Mouse (Mus musculus): ENCODE measurements around the gene Cd5. TPM values are rescaled to one million over a fixed set of nuclear protein-coding genes. Genes with fewer than 3 reads are reported as not detected.

The Cd5 gene
- 0.87 TPM for polyA plus RNA-seq (2014; fragmentation: Illumina TruSeq; extraction: RNeasy Lipid Tissue Mini Kit (QIAGEN cat#74804); ENCODE audit: low read depth, low replicate concordance)

DNA sequence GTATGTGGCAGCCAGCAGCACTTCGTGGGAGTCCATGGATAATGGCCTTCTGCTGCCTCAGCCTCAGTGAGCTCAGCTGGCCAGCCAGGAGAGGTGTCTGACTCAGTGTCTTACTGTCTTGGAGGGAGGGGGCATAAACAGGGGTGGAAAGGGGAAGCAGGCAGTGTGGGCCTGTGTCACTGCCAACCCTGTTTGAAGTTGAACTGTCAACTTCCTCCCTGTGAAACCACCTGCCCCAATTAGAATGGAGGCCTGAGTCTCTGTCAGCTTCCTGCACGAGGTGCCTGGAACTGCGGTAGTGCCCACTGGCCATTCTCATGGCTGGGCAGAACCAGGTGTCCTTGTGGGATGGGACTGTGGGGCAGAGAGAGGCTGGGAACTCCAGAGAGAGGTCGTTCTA lies at the start of gene Cd5:
Cd5 (minus strand) TSS at position 192 of the 400 bp plus-strand sequence.

DNA sequence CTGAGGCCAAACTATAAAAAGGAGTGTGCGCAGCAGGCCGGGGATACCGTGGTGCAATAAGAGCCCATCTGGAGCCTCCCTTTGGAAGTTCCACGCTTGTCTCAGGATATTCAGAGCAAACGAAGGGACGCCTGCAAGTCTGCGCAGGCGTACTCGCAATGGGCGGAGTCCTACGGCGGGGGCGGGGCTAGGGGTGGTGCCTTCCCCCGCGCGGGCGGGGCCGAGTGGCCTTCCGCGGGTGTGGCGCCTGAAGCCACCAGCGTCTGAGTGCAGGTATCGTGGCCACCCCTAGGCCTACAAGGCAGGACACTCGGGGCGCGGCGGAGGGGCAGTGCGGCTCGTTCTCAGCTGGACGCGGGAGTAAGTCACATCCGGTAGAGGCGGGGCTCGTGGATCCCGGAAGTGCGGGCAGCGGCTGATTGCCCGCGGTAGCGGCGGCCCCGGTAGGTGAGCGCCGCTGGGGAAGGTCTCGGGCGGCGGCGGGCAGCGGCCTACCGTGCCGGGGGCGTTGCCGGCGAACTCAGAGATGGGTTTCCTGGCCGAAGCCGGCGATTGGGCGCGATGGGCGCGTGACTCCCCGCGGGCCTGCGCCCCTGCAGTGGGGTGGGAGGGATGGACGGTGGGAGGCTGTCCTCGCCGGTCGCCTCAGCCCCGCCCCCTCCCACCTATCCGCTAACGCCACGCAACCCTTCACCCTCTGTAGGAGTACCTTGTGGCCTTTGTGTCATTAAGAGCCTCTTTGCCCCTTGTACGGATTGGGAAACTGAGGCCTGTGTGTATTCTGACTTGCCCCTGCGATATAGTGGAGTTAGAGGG lies 50.1 kb downstream of the Cd5 start, which contains the start of gene Vps37c:
Vps37c (plus strand) TSS at position 199 of the 816 bp plus-strand sequence.

DNA sequence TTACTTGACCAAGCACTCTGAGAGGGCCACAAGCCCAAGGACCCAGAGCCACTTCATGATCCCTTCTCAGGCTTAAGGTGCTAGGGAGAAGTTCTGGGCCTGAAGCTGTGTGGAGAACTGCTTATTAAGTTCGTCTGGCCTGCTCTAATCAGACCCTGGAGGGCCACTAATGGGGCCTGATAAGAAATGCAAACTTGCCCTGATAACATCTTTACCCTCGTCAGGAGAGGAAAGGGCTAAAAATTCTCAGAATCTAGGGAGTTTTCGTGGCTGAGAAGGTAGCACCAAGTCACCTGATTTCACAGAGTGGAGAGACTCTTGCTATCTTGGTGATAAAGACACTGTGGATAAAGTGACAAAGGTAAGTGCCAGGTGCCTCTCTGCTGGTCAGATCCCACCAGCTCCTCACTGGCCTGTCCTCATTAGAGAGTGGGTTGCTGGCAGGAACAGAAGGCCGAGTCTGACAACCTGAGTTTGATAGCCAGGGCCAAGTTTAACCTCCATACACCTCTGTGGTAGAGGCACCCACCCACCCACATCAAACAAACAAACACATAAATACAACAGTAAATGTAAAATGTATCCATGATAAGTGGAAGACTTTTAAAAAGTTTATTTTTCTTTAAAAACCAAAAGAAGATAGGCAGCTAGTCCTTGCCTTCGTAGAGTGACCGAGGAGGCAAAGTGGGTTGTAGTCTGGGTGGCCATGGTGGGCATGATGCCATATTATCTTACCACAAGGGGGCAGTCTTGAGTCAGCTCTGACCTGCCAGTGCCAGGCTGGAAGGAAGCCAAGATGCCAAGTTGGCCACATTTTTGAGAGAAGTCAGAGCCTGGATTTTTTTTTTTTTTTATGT lies 60.7 kb downstream of the Cd5 start, which contains the start of gene Pga5:
Pga5 (minus strand) TSS at position 157 of the 857 bp plus-strand sequence.

Other genes with a start within 250 kb of the Cd5 start
- 54.1 TPM for gene Cpsf7, start 213.7 kb downstream of the Cd5 start, polyA plus RNA-seq (2014; fragmentation: Illumina TruSeq; extraction: RNeasy Lipid Tissue Mini Kit (QIAGEN cat#74804); ENCODE audit: low read depth, low replicate concordance)
- 47.1 TPM for gene Sdhaf2, start 212.9 kb downstream of the Cd5 start, polyA plus RNA-seq (2014; fragmentation: Illumina TruSeq; extraction: RNeasy Lipid Tissue Mini Kit (QIAGEN cat#74804); ENCODE audit: low read depth, low replicate concordance)
- gene Tmem216, start 182.8 kb downstream of the Cd5 start, polyA plus RNA-seq (2014; fragmentation: Illumina TruSeq; extraction: RNeasy Lipid Tissue Mini Kit (QIAGEN cat#74804); ENCODE audit: low read depth, low replicate concordance) = 32.2 TPM
- 19.0 TPM for gene Cyb561a3, start 161.8 kb downstream of the Cd5 start, polyA plus RNA-seq (2014; fragmentation: Illumina TruSeq; extraction: RNeasy Lipid Tissue Mini Kit (QIAGEN cat#74804); ENCODE audit: low read depth, low replicate concordance)
- 9.8 TPM for gene Tmem138, start 161.6 kb downstream of the Cd5 start, polyA plus RNA-seq (2014; fragmentation: Illumina TruSeq; extraction: RNeasy Lipid Tissue Mini Kit (QIAGEN cat#74804); ENCODE audit: low read depth, low replicate concordance)
- 176 TPM for gene Ddb1, start 133.7 kb downstream of the Cd5 start, polyA plus RNA-seq (2014; fragmentation: Illumina TruSeq; extraction: RNeasy Lipid Tissue Mini Kit (QIAGEN cat#74804); ENCODE audit: low read depth, low replicate concordance)
- gene Tkfc, start 133.3 kb downstream of the Cd5 start, polyA plus RNA-seq (2014; fragmentation: Illumina TruSeq; extraction: RNeasy Lipid Tissue Mini Kit (QIAGEN cat#74804); ENCODE audit: low read depth, low replicate concordance) = 17.4 TPM
- gene Vwce, start 104.8 kb downstream of the Cd5 start, polyA plus RNA-seq (2014; fragmentation: Illumina TruSeq; extraction: RNeasy Lipid Tissue Mini Kit (QIAGEN cat#74804); ENCODE audit: low read depth, low replicate concordance) = 0.17 TPM
- not detected for gene Pga5, start 60.9 kb downstream of the Cd5 start, polyA plus RNA-seq (2014; fragmentation: Illumina TruSeq; extraction: RNeasy Lipid Tissue Mini Kit (QIAGEN cat#74804); ENCODE audit: low read depth, low replicate concordance)
- 24.5 TPM for gene Vps37c, start 50.3 kb downstream of the Cd5 start, polyA plus RNA-seq (2014; fragmentation: Illumina TruSeq; extraction: RNeasy Lipid Tissue Mini Kit (QIAGEN cat#74804); ENCODE audit: low read depth, low replicate concordance)
- gene Cd6, start 91.1 kb upstream of the Cd5 start, polyA plus RNA-seq (2014; fragmentation: Illumina TruSeq; extraction: RNeasy Lipid Tissue Mini Kit (QIAGEN cat#74804); ENCODE audit: low read depth, low replicate concordance) = 0.94 TPM
- 3.3 TPM for gene Slc15a3, start 100.7 kb upstream of the Cd5 start, polyA plus RNA-seq (2014; fragmentation: Illumina TruSeq; extraction: RNeasy Lipid Tissue Mini Kit (QIAGEN cat#74804); ENCODE audit: low read depth, low replicate concordance)
- 7.4 TPM for gene Tmem132a, start 130.9 kb upstream of the Cd5 start, polyA plus RNA-seq (2014; fragmentation: Illumina TruSeq; extraction: RNeasy Lipid Tissue Mini Kit (QIAGEN cat#74804); ENCODE audit: low read depth, low replicate concordance)
- gene Tmem109, start 143.0 kb upstream of the Cd5 start, polyA plus RNA-seq (2014; fragmentation: Illumina TruSeq; extraction: RNeasy Lipid Tissue Mini Kit (QIAGEN cat#74804); ENCODE audit: low read depth, low replicate concordance) = 79.0 TPM
- 94.9 TPM for gene Prpf19, start 156.2 kb upstream of the Cd5 start, polyA plus RNA-seq (2014; fragmentation: Illumina TruSeq; extraction: RNeasy Lipid Tissue Mini Kit (QIAGEN cat#74804); ENCODE audit: low read depth, low replicate concordance)
- not detected for gene Zp1, start 181.6 kb upstream of the Cd5 start, polyA plus RNA-seq (2014; fragmentation: Illumina TruSeq; extraction: RNeasy Lipid Tissue Mini Kit (QIAGEN cat#74804); ENCODE audit: low read depth, low replicate concordance)
- gene Ptgdr2, start 198.2 kb upstream of the Cd5 start, polyA plus RNA-seq (2014; fragmentation: Illumina TruSeq; extraction: RNeasy Lipid Tissue Mini Kit (QIAGEN cat#74804); ENCODE audit: low read depth, low replicate concordance) = not detected
- gene Ccdc86, start 210.3 kb upstream of the Cd5 start, polyA plus RNA-seq (2014; fragmentation: Illumina TruSeq; extraction: RNeasy Lipid Tissue Mini Kit (QIAGEN cat#74804); ENCODE audit: low read depth, low replicate concordance) = 8.0 TPM
- not detected for gene Ms4a10, start 235.7 kb upstream of the Cd5 start, polyA plus RNA-seq (2014; fragmentation: Illumina TruSeq; extraction: RNeasy Lipid Tissue Mini Kit (QIAGEN cat#74804); ENCODE audit: low read depth, low replicate concordance)

Data from adipose tissue, adult 10 weeks (tissue).